Mouse (Mus musculus): ENCODE results near the gene Slc35g3. TPM values are rescaled to one million over a fixed set of nuclear protein-coding genes. Genes with fewer than 3 reads are reported as not detected.
"Not testable (repeated sequence)": the region's sequence is repeated elsewhere in the genome, so short reads cannot be mapped to it uniquely, and the experiment has no call there.

Gene Slc35g3
- total RNA-seq, 2 experiments from 2014 or later, result not detected

DNA sequence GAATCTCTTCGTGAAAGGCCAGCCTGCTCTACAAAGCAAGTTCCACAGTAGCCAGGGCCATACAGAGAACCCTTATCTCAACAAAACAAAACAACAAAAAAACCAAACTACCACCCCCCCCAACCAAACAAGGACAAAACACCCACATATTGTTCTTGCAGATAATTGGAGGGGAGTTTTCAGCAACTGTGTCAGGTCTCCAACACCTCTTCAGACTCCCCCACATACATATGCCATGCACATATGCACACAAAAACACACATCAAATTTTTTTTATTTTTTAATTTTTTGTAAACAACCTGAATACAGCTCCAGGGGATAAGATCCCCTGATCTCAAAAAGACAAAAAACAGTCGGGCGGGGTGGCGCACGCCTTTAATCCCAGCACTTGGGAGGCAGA is 7.5 kb downstream of the Slc35g3 start:
- DNase-seq, result no peak

DNA sequence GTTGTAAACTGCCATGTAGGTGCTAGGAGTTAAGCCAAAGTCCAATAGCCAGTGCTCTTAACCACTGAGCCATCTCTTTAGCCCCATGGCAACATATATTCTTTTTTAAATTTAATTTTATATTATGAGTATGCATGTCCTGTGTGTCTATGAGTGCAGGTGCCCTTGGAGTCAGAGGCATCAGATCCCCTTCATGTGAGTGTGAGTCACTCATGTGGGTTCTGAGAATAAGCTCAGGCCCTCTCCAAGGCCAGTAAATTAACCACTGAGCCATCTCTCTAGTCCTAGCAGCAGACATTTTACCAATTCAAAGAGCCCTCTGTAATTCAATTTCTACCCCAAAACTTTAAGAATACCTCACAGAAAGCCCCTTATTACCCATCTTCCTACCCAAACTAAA is 9.1 kb downstream of the Slc35g3 start:
- no peak for DNase-seq

- DNase-seq, result no peak
Observed at GRCm38 (mm10) chr11:69751635-69752034, 10.1 kb downstream of the Slc35g3 start.

GRCm38 (mm10) chr11:69731408-69731807 is 30.4 kb downstream of the Slc35g3 start:
- DNase-seq, result not testable (repeated sequence)

GRCm38 (mm10) chr11:69729063-69729462 is 32.7 kb downstream of the Slc35g3 start:
- DNase-seq, result peak; percentile 58

GRCm38 (mm10) chr11:69725951-69726350 is 35.8 kb downstream of the Slc35g3 start:
- DNase-seq, result no peak

GRCm38 (mm10) chr11:69723074-69723473 is 38.7 kb downstream of the Slc35g3 start:
- no peak for DNase-seq

GRCm38 (mm10) chr11:69720852-69721251 is 40.9 kb downstream of the Slc35g3 start:
- no peak for DNase-seq

GRCm38 (mm10) chr11:69719423-69719822 is 42.3 kb downstream of the Slc35g3 start:
- DNase-seq, result no peak

DNA sequence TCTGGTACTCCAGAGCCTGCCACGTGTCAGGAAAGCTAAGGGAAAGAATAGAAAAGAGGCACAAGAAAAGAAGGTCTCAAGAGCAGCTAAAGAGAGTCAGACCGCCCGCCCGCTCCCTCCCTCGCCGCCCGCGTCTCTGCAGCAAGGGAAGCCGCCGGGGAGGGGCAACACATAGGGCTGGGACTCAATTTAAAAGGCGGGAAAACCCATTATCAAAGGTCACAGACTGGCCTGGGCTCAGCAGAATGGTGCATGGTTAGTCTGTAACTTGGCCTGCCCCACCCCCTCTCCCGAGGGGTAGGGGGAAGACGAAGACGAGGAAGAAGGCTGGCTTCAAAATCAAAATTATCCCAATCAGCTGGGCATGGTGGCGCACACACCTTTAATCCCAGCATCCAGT is 43.1 kb downstream of the Slc35g3 start:
- DNase-seq, result no peak

DNA sequence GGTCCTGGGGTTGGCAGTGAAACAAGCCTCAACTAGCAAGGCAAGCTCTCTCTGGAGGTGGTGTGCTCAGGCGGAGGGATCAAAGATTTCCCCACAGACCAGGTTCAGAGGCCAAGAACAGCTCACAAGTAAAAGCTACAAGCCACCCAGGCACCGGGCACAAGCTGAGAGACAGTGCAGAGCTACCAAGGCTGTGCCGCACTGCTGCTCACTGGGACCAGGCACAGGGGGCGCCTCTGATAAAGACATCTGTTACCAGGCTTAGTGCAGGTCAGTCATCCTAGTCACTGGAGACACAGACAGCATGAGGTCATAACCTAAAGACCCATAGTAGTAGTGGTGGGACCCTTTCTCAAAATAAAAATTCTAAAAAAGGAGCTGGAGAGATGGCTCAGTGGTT is 44.8 kb downstream of the Slc35g3 start:
- DNase-seq, result no peak

DNA sequence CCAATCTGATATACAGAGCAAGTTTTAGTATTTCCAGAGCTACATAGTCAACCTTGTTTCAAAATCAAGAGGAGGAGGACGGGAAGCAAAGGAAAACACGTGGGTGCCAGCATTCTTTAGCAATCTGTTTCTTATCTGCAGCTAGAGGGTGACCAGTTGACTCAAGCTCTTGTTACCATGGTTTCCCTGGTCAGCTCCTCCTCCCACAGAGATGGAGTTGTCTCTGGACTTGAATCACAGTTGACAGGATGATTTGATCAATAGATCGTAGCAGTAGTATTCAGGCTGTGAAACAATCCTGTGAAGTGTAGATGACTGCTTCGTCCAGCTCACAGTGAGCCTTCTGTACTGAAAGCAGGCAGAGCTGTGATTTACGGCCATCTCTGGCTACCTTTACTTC is 45.8 kb downstream of the Slc35g3 start:
- no peak for DNase-seq

DNA sequence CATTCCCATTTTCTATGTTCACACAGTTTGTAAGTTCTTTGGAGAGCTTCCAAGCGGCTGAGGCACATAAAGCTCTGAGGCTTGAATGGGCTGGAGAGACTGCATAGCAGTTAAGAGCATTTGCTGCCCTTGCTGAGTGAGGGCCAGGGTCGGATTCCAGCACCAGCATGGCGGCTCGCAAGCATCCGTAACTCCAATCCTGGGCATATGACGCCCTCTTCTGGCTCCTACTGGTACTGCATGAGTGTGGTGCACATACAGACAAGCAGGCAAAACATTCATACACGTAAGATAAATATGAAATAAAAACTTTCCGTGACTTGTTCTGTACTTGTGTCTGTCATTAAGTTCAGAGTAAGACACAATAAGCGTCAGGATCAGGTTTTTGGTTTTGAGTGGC is 46.3 kb downstream of the Slc35g3 start:
- DNase-seq, result peak; percentile 43

DNA sequence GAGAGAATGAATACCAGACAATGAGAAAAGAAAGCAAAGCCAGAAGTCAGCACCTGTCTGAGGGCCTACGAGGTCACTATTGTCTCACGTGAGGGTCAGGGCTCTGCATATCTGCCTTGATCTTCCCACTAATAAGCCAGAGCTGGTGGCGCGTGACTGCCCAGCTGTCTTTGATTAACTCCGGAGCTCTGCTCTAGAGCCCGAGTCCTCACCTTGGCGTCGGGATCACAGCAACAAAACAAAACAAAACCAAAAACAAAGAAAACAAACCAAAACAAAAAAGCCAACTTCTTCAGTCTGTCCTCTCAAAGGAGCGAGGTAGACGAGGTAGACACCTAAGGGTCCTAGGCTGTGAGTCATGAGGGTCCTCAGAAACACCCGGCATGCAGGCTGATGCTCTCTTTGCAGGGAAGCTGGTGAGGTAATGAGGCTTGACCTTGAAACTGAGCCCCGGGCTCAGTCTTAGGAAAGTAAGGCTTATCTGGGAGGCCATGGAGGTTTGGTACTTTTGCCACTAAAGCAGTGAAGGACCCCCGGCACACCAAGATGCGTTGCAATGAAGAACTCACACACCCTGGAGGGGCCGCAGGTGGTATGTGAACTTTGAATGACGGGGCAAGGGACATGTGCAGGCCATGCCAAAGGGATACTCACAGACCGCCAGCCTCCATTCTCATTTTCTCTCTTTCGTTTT is 47.0 kb downstream of the Slc35g3 start:
- DNase-seq, result no peak

DNA sequence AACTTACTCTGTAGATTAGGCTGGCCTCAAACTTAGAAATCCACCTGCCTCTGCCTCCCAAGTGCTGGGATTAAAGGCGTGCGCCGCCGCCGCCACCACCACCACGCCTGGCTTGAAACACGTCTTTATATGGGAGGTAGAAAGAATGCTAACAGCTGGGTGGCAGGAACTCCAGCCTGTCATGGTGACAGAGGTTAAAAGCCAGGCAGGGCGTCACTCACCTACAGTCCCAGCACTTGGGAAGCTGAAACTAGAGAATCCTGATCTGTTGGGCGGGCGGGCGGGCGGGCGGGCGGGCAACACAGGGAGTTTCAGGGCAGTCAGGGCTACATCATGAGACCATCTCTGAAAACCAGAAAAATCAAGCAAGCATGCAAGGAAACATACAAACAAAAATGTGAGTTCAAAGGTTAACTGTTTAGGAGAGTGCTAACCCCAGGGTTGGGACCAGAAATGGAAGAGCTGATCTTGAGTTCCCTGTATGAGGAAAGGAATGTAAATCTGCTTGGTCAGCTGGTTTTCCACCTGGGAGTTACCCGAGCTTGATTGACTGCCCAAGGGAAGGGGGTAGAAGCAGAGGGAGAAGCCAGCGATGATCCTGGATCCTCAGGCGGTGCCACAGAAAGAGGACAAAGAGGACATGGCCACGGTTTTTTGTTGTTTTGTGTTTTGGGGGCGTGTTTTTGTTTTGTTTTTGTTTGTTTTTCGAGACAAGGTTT is 48.7 kb downstream of the Slc35g3 start:
- no peak for DNase-seq

DNA sequence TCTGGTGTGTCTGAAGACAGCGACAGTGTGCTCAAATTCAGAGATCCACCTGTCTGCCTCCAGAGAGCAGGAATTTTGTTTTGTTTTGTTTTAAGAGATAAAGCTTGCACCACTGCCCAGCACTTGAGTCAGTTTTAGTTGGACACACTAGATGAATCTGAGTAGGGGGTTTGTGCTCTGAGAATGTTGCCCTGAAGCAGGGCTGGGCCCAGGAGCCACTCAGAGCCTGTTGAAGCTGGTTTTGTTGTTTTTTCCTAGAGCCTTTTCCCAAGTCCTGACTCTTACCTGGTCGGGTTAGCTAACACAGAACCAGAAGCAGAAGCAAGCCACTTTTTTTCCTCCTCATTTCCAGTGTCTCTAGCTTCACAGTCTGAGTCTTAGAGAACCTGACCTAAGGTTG is 50.7 kb downstream of the Slc35g3 start:
- no peak for DNase-seq

DNA sequence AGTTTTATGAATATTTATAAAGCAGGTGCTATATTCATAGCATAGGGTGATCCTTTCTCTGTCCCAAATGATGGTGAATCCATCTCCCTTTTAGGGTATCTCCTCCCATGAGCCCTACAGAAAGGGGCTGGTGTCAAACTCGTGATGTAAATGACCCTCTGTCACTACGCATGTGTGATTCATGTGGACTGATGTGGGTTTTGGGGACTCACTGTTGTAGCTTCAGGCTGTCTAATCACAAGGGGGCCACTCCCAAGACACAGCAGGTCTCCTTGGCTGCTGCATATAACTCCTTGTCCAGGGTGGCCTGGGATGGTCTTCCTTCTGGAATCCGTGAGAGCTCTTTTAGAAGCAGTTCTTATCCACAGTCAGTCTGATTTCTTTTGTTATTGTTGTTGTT is 51.3 kb downstream of the Slc35g3 start:
- no peak for DNase-seq

Other genes starting within 250 kb of the Slc35g3 start
- gene Dnah2, start 212.9 kb downstream of the Slc35g3 start, total RNA-seq (2021), result 1 to 10 TPM in 1 of 2 experiments, under 1 TPM in 1; 0.07 to 1.1 TPM
- 1 to 10 TPM; 1.6 to 2.3 TPM for gene Efnb3, start 201.8 kb downstream of the Slc35g3 start, total RNA-seq (2021)
- 1 to 10 TPM; 4.3 to 5.5 TPM for gene Wrap53, start 181.7 kb downstream of the Slc35g3 start, total RNA-seq (2021)
- gene Trp53, start 181.6 kb downstream of the Slc35g3 start, total RNA-seq (2021), result 10 to 100 TPM; 30.9 to 41.2 TPM
- gene Atp1b2, start 156.0 kb downstream of the Slc35g3 start, total RNA-seq (2021), result 100 to 1,000 TPM; 351 to 394 TPM
- gene Shbg, start 144.1 kb downstream of the Slc35g3 start, total RNA-seq (2021), result under 1 TPM in 1 of 2 experiments, not detected in 1; 0.54 TPM
- 1 to 10 TPM; 5.6 to 5.7 TPM for gene Sat2, start 139.9 kb downstream of the Slc35g3 start, total RNA-seq (2021)
- gene Fxr2, start 129.0 kb downstream of the Slc35g3 start, total RNA-seq (2021), result 10 to 100 TPM; 66.3 to 85.0 TPM
- gene Sox15, start 106.7 kb downstream of the Slc35g3 start, total RNA-seq (2021), result under 1 TPM in 1 of 2 experiments, not detected in 1; 0.32 TPM
- 10 to 100 TPM; 21.1 to 21.3 TPM for gene Mpdu1, start 99.3 kb downstream of the Slc35g3 start, total RNA-seq (2021)
- gene Cd68, start 95.8 kb downstream of the Slc35g3 start, total RNA-seq (2021), result 10 to 100 TPM in 1 of 2 experiments, 1 to 10 TPM in 1; 6.1 to 14.1 TPM
- 100 to 1,000 TPM; 216 to 234 TPM for gene Eif4a1, start 89.5 kb downstream of the Slc35g3 start, total RNA-seq (2021)
- 10 to 100 TPM; 29.5 to 36.0 TPM for gene Senp3, start 79.9 kb downstream of the Slc35g3 start, total RNA-seq (2021)
- gene Tnfsf13, start 76.2 kb downstream of the Slc35g3 start, total RNA-seq (2021), result 1 to 10 TPM; 1.6 to 2.1 TPM
- gene Tnfsf12, start 66.1 kb downstream of the Slc35g3 start, total RNA-seq (2021), result 10 to 100 TPM; 15.9 to 17.6 TPM
- gene Tnfsfm13, start 65.9 kb downstream of the Slc35g3 start, total RNA-seq (2021), result 1 to 10 TPM; 2.9 to 4.5 TPM
- 10 to 100 TPM; 45.9 to 49.4 TPM for gene Polr2a, start 3.3 kb downstream of the Slc35g3 start, total RNA-seq (2021)
- gene Zbtb4, start 3.9 kb upstream of the Slc35g3 start, total RNA-seq (2021), result 10 to 100 TPM; 21.0 to 29.3 TPM
- 100 to 1,000 TPM; 105 to 124 TPM for gene Chrnb1, start 34.0 kb upstream of the Slc35g3 start, total RNA-seq (2021)
- gene Fgf11, start 39.9 kb upstream of the Slc35g3 start, total RNA-seq (2021), result 10 to 100 TPM; 10.5 to 12.2 TPM
- not detected for gene Tmem102, start 43.7 kb upstream of the Slc35g3 start, total RNA-seq (2021)
- gene Gm39566, start 53.3 kb upstream of the Slc35g3 start, total RNA-seq (2021), result not detected
- not detected for gene Spem2, start 56.5 kb upstream of the Slc35g3 start, total RNA-seq (2021)
- gene Spem1, start 60.2 kb upstream of the Slc35g3 start, total RNA-seq (2021), result not detected
- gene Nlgn2, start 75.8 kb upstream of the Slc35g3 start, total RNA-seq (2021), result 10 to 100 TPM; 10.3 to 15.9 TPM
- 100 to 1,000 TPM; 121 to 122 TPM for gene Tmem256, start 76.5 kb upstream of the Slc35g3 start, total RNA-seq (2021)
- 10 to 100 TPM; 25.4 to 27.9 TPM for gene Plscr3, start 84.4 kb upstream of the Slc35g3 start, total RNA-seq (2021)
- gene Tnk1, start 96.8 kb upstream of the Slc35g3 start, total RNA-seq (2021), result under 1 TPM; 0.11 to 0.31 TPM
- not detected for gene Tmem95, start 116.0 kb upstream of the Slc35g3 start, total RNA-seq (2021)
- 1 to 10 TPM; 2.3 to 3.7 TPM for gene Kctd11, start 119.4 kb upstream of the Slc35g3 start, total RNA-seq (2021)
- 1 to 10 TPM in 1 of 2 experiments, under 1 TPM in 1; 0.42 to 1.0 TPM for gene Acap1, start 133.6 kb upstream of the Slc35g3 start, total RNA-seq (2021)
- gene 2810408A11Rik, start 139.0 kb upstream of the Slc35g3 start, total RNA-seq (2021), result 1 to 10 TPM; 1.8 to 2.4 TPM
- gene Neurl4, start 139.1 kb upstream of the Slc35g3 start, total RNA-seq (2021), result 10 to 100 TPM; 31.2 to 31.8 TPM
- 10 to 100 TPM; 29.0 to 31.3 TPM for gene Gps2, start 151.9 kb upstream of the Slc35g3 start, total RNA-seq (2021)
- gene Eif5a, start 160.0 kb upstream of the Slc35g3 start, total RNA-seq (2021), result 100 to 1,000 TPM; 600 to 663 TPM
- gene Ybx2, start 173.8 kb upstream of the Slc35g3 start, total RNA-seq (2021), result 1 to 10 TPM; 2.7 to 4.1 TPM
- 100 to 1,000 TPM; 128 to 165 TPM for gene Slc2a4, start 186.2 kb upstream of the Slc35g3 start, total RNA-seq (2021)
- gene Cldn7, start 202.8 kb upstream of the Slc35g3 start, total RNA-seq (2021), result under 1 TPM in 1 of 2 experiments, not detected in 1; 0.38 TPM
- 100 to 1,000 TPM; 237 to 249 TPM for gene Ctdnep1, start 219.2 kb upstream of the Slc35g3 start, total RNA-seq (2021)
- 10 to 100 TPM; 46.9 to 53.2 TPM for gene Elp5, start 220.5 kb upstream of the Slc35g3 start, total RNA-seq (2021)
- 100 to 1,000 TPM; 195 to 228 TPM for gene Gabarap, start 229.2 kb upstream of the Slc35g3 start, total RNA-seq (2021)
- 10 to 100 TPM; 22.2 to 28.9 TPM for gene Phf23, start 233.8 kb upstream of the Slc35g3 start, total RNA-seq (2021)
- 10 to 100 TPM in 1 of 2 experiments, 1 to 10 TPM in 1; 8.2 to 14.7 TPM for gene Dvl2, start 238.6 kb upstream of the Slc35g3 start, total RNA-seq (2021)